10 mouse cellular contexts compared by ENCODE assay signal in the genomic region with DNA sequence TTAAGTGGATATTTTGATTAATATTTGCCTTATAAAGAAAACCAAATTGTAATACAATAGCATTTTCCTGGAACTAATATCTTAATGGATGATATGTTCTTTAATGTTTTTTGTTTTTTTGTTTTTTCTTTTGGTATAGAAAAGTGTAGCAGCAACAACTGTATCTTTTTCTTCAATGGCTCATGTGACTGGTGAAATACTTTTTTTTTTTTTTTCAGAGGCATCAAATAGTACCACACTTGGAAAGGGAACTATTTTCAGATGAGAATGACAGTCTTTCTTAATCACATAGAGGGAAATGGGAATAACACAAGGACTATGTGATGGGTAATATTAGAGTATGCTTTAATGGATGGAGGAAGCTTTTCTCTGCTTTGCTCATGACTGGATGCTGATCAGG. TPM values are rescaled to one million over a fixed set of nuclear protein-coding genes. Genes with fewer than 3 reads are reported as not detected.
DNase-seq lines count a peak whose midpoint lies in the region; ATAC-seq and TF ChIP-seq lines count a peak whose summit lies in the region.
"Had no signal": no experiment of that assay in that cellular context is flagged by ENCODE, and none has a peak within 500 bp of the region (broad histone marks: within the 10 kb centered on the region; RNA-seq: fewer than 3 reads in every experiment).

No protein-coding gene starts in this region.

- no peak for ATAC-seq in hindbrain, embryonic 13.5 days (ENCODE audit: low FRiP score)
- ATAC-seq in neural tube, embryonic 13.5 days (ENCODE audit: low read depth): no peak
- no peak for ATAC-seq in CD4-positive, CD25-positive, alpha-beta regulatory T cell, adult 4 months

- peak overlapping the region; percentile 81 for H3K4me2 ChIP-seq in hindbrain, embryonic 13.5 days
- peak overlapping the region; percentile 80 for H3K4me2 ChIP-seq in neural tube, embryonic 13.5 days

- TF ChIP-seq POLR2A in lung, adult 2 months (IDR thresholded peaks at IDR 0.05; ENCODE audit: borderline replicate concordance, extremely low read depth, low read depth, low read length): no peak

- no peak for DNase-seq in gastrocnemius, adult 2 months
- DNase-seq in gastrocnemius, postnatal 36 days: no peak
- DNase-seq in lung, adult 2 months: no peak
- DNase-seq in lung, postnatal 14 days: no peak
- DNase-seq in cerebellum, adult 11 months: no peak
- DNase-seq: kidney, postnatal 4 days; liver, embryonic 13.5 days had no signal

- H3K4me3 ChIP-seq in gastrocnemius, adult 2 months: peak overlapping the region; percentile 97
- H3K4me3 ChIP-seq in lung, adult 2 months (replicated peaks; ENCODE audit: extremely low read depth, low read depth, low read length): peak overlapping the region; percentile 71
- peak overlapping the region; percentile 96 for H3K4me3 ChIP-seq in hindbrain, embryonic 13.5 days
- H3K4me3 ChIP-seq in neural tube, embryonic 13.5 days: peak overlapping the region; percentile 98

- H3K27me3 ChIP-seq in hindbrain, embryonic 13.5 days: no peaks in the 10 kb centered on the region
- no peaks in the 10 kb centered on the region for H3K27me3 ChIP-seq in neural tube, embryonic 13.5 days

- H3K36me3 ChIP-seq in hindbrain, embryonic 13.5 days: no peaks in the 10 kb centered on the region
- no peaks in the 10 kb centered on the region for H3K36me3 ChIP-seq in neural tube, embryonic 13.5 days
- H3K36me3 ChIP-seq: liver, embryonic 13.5 days had no signal

- intact Hi-C loops in gastrocnemius, adult 2 months (cut with DNase I): loop anchor here (5.0 kb wide), 3 partner anchors 93 to 182 kb away; partner anchors contain the start of gene Zcchc2
- intact Hi-C loops in gastrocnemius, postnatal 36 days (cut with DNase I): no loop called here

- no peak for TF ChIP-seq CTCF in gastrocnemius, adult 2 months (IDR thresholded peaks at IDR 0.05)
- no peak for TF ChIP-seq CTCF in lung, adult 2 months (IDR thresholded peaks at IDR 0.05; ENCODE audit: insufficient read depth, low read length)

- peak overlapping the region; percentile 67 for H3K9ac ChIP-seq in hindbrain, embryonic 13.5 days
- peak overlapping the region; percentile 98 for H3K9ac ChIP-seq in neural tube, embryonic 13.5 days
- H3K9ac ChIP-seq: liver, embryonic 13.5 days had no signal

- H3K9me3 ChIP-seq in hindbrain, embryonic 13.5 days: no peaks in the 10 kb centered on the region
- H3K9me3 ChIP-seq in neural tube, embryonic 13.5 days: no peaks in the 10 kb centered on the region
- H3K9me3 ChIP-seq: liver, embryonic 13.5 days had no signal

- peaks cover 14% of the 10 kb centered on the region; the same call in 1 of the 2 replicates for H3K4me1 ChIP-seq in lung, adult 2 months (ENCODE audit: control insufficient read depth, insufficient read depth, low read length)
- H3K4me1 ChIP-seq in hindbrain, embryonic 13.5 days (replicated peaks): peaks cover 44% of the 10 kb centered on the region
- H3K4me1 ChIP-seq in neural tube, embryonic 13.5 days (replicated peaks): peaks cover 54% of the 10 kb centered on the region

- H3K27ac ChIP-seq in gastrocnemius, adult 2 months: peak overlapping the region; percentile 7; the same call in 1 of the 2 replicates
- no peak overlapping the region for H3K27ac ChIP-seq in hindbrain, embryonic 13.5 days
- no peak overlapping the region for H3K27ac ChIP-seq in neural tube, embryonic 13.5 days (replicated peaks)
- H3K27ac ChIP-seq: liver, embryonic 13.5 days had no signal

RNA-seq across cellular contexts. Expression of gene Phlpp1, which starts 3.0 kb away (rescaled TPM):
- total RNA-seq in gastrocnemius, adult 2 months (2021): 1 to 10 TPM; 8.1 to 9.0 TPM
- 1 to 10 TPM; 6.3 to 6.9 TPM for total RNA-seq in gastrocnemius, postnatal 36 days (2021)
- polyA plus RNA-seq in lung, adult 2 months (2012; rRNA removed): 26.8 and 31.3 TPM in 2 replicates
- polyA plus RNA-seq in hindbrain, embryonic 13.5 days (2015; fragmentation: Nextera tagmentation; extraction: Ambion mirVana): 6.8 and 6.9 TPM in 2 replicates
- 6.9 and 7.5 TPM in 2 replicates for polyA plus RNA-seq in neural tube, embryonic 13.5 days (2015; fragmentation: Nextera tagmentation; extraction: Ambion mirVana)
- polyA plus RNA-seq in CD4-positive, CD25-positive, alpha-beta regulatory T cell, adult 4 months (2017; shearing (Covaris generic)): 10 to 100 TPM in 1 of 2 experiments, 1 to 10 TPM in 1; 8.7 to 11.8 TPM
